ENCODE assay signal across 21 mouse cellular contexts in genomic region chr16:14120941-14121340, GRCm38 (mm10). TPM values are rescaled to one million over a fixed set of nuclear protein-coding genes. Genes with fewer than 3 reads are reported as not detected.
A peak's percentile ranks its signal among the peaks of the same experiment; 100 is the strongest.
DNase-seq lines count a peak whose midpoint lies in the region; ATAC-seq and TF ChIP-seq lines count a peak whose summit lies in the region.
"Had no signal": no experiment of that assay in that cellular context is flagged by ENCODE, and none has a peak within 500 bp of the region (broad histone marks: within the 10 kb centered on the region; RNA-seq: fewer than 3 reads in every experiment).

No protein-coding gene starts in this region.

- no peak overlapping the region for H3K4me3 ChIP-seq in cerebellum, adult 2 months (replicated peaks; ENCODE audit: insufficient read depth, low read depth, low read length)
- no peak overlapping the region for H3K4me3 ChIP-seq in limb, embryonic 10.5 days
- no peak overlapping the region for H3K4me3 ChIP-seq in hindbrain, embryonic 11.5 days (ENCODE audit: low read depth, low read length)
- H3K4me3 ChIP-seq: embryonic facial prominence, embryonic 10.5 days; forebrain, embryonic 13.5 days; gastrocnemius, adult 2 months; heart, embryonic 13.5 days; hindbrain, embryonic 13.5 days had no signal

- no peaks in the 10 kb centered on the region for H3K9me3 ChIP-seq in limb, embryonic 10.5 days (replicated peaks)
- H3K9me3 ChIP-seq in hindbrain, embryonic 11.5 days (ENCODE audit: control insufficient read depth, low read length): no peaks in the 10 kb centered on the region
- H3K9me3 ChIP-seq: embryonic facial prominence, embryonic 10.5 days; forebrain, embryonic 13.5 days; heart, embryonic 13.5 days; hindbrain, embryonic 13.5 days had no signal

- no peak for ATAC-seq in hindbrain, embryonic 11.5 days (ENCODE audit: low FRiP score)
- ATAC-seq: activated CD4-positive, CD25-positive, alpha-beta regulatory T cell, adult 4 months; forebrain, embryonic 13.5 days; forebrain, postnatal 0 days; intestine, postnatal 0 days; Patski had no signal

- no peak for TF ChIP-seq CTCF in cerebellum, adult 2 months (IDR thresholded peaks at IDR 0.05; ENCODE audit: borderline replicate concordance, insufficient read depth, low read depth, low read length)

- DNase-seq in cerebellum, adult 11 months: peak; percentile 67
- peak; percentile 74 to 91 for DNase-seq in cerebellum, adult 2 months
- peak; percentile 68 to 69 for DNase-seq in cerebellum, postnatal 10 days
- no peak for DNase-seq in limb, embryonic 10.5 days (ENCODE audit: low spot score)
- no peak for DNase-seq in hindbrain, embryonic 11.5 days (ENCODE audit: low spot score)
- DNase-seq in left cerebral cortex, adult 11 months (ENCODE audit: low spot score): no peak
- DNase-seq: adrenal gland, postnatal 14 days; forebrain, postnatal 0 days; gastrocnemius, adult 2 months; gastrocnemius, postnatal 36 days; heart, adult 11 months; heart, postnatal 4 days; kidney, adult 8-10 months had no signal

- no peak overlapping the region for H3K4me2 ChIP-seq in hindbrain, embryonic 11.5 days (replicated peaks; ENCODE audit: low read depth, low read length)
- H3K4me2 ChIP-seq: forebrain, embryonic 13.5 days; heart, embryonic 13.5 days; hindbrain, embryonic 13.5 days had no signal

- H3K27me3 ChIP-seq in cerebellum, adult 2 months (ENCODE audit: control insufficient read depth, insufficient read depth, low read length): no peaks in the 10 kb centered on the region
- no peaks in the 10 kb centered on the region for H3K27me3 ChIP-seq in limb, embryonic 10.5 days (ENCODE audit: low read depth, poor library complexity, severe bottlenecking)
- no peaks in the 10 kb centered on the region for H3K27me3 ChIP-seq in hindbrain, embryonic 11.5 days (ENCODE audit: control insufficient read depth, insufficient read depth, low read length)
- H3K27me3 ChIP-seq: CH12.LX; forebrain, embryonic 13.5 days; heart, embryonic 13.5 days; hindbrain, embryonic 13.5 days; Patski had no signal

- H3K4me1 ChIP-seq in cerebellum, adult 2 months (ENCODE audit: control insufficient read depth, insufficient read depth, low read length): no peaks in the 10 kb centered on the region; the same call in 1 of the 2 replicates
- no peaks in the 10 kb centered on the region for H3K4me1 ChIP-seq in limb, embryonic 10.5 days
- no peaks in the 10 kb centered on the region for H3K4me1 ChIP-seq in hindbrain, embryonic 11.5 days (replicated peaks; ENCODE audit: control insufficient read depth, insufficient read depth, low read length)
- H3K4me1 ChIP-seq: embryonic facial prominence, embryonic 10.5 days; forebrain, embryonic 13.5 days; hindbrain, embryonic 13.5 days had no signal

- WGBS in cerebellum, adult 2 months: 26% methylated on average over 5 of the region's 5 CpGs
- WGBS in limb, embryonic 10.5 days: 94% methylated on average over 5 of the region's 5 CpGs
- 98% methylated on average over 5 of the region's 5 CpGs for WGBS in hindbrain, embryonic 11.5 days

- peak overlapping the region; percentile 43; the same call in 1 of the 2 replicates for H3K27ac ChIP-seq in cerebellum, adult 2 months (ENCODE audit: insufficient read depth, low read length)
- no peak overlapping the region for H3K27ac ChIP-seq in limb, embryonic 10.5 days
- H3K27ac ChIP-seq in hindbrain, embryonic 11.5 days (ENCODE audit: low read depth, low read length): no peak overlapping the region
- H3K27ac ChIP-seq: embryonic facial prominence, embryonic 10.5 days; forebrain, embryonic 13.5 days; gastrocnemius, adult 2 months; heart, embryonic 13.5 days; hindbrain, embryonic 13.5 days had no signal

- no peak for TF ChIP-seq POLR2A in cerebellum, adult 2 months (IDR thresholded peaks at IDR 0.05; ENCODE audit: borderline replicate concordance, insufficient read depth, low read length)

- H3K36me3 ChIP-seq in limb, embryonic 10.5 days: peaks cover 87% of the 10 kb centered on the region
- peaks cover 12% of the 10 kb centered on the region; the same call in 1 of the 2 replicates for H3K36me3 ChIP-seq in hindbrain, embryonic 11.5 days (ENCODE audit: control insufficient read depth, insufficient read depth, low read length)

- no peak overlapping the region for H3K9ac ChIP-seq in hindbrain, embryonic 11.5 days (ENCODE audit: low read depth, low read length)
- H3K9ac ChIP-seq: forebrain, embryonic 13.5 days; forebrain, postnatal 0 days; heart, embryonic 13.5 days; hindbrain, embryonic 13.5 days had no signal

RNA-seq across cellular contexts. Expression of gene Nde1, which starts 42.1 kb away (rescaled TPM):
- 32.3 and 34.7 TPM in 2 replicates for polyA plus RNA-seq in cerebellum, adult 2 months (2012; rRNA removed)
- 188 and 189 TPM in 2 replicates for polyA plus RNA-seq in limb, embryonic 10.5 days (2016; fragmentation: Nextera tagmentation; extraction: Ambion mirVana)
- polyA plus RNA-seq in hindbrain, embryonic 11.5 days (2014; fragmentation: Nextera tagmentation; extraction: Ambion mirVana): 144 and 148 TPM in 2 replicates

RNA-seq across cellular contexts. Expression of gene Marf1, which starts 42.2 kb away (rescaled TPM):
- 39.2 and 39.9 TPM in 2 replicates for polyA plus RNA-seq in cerebellum, adult 2 months (2012; rRNA removed)
- polyA plus RNA-seq in limb, embryonic 10.5 days (2016; fragmentation: Nextera tagmentation; extraction: Ambion mirVana): 13.7 and 17.0 TPM in 2 replicates
- polyA plus RNA-seq in hindbrain, embryonic 11.5 days (2014; fragmentation: Nextera tagmentation; extraction: Ambion mirVana): 18.1 and 24.2 TPM in 2 replicates

Comparison
In these comparisons a context has a peak if more than half of its experiments do, and no peak if none do; other contexts are left out.
1. DNase-seq: peak in cerebellum, adult 11 months (single experiment), cerebellum, adult 2 months (2 of 2) and cerebellum, postnatal 10 days (2 of 2); none in limb, embryonic 10.5 days (single experiment), hindbrain, embryonic 11.5 days (single experiment) and left cerebral cortex, adult 11 months (single experiment).